ENCODE assay signal across 8 mouse cellular contexts in the genomic region with DNA sequence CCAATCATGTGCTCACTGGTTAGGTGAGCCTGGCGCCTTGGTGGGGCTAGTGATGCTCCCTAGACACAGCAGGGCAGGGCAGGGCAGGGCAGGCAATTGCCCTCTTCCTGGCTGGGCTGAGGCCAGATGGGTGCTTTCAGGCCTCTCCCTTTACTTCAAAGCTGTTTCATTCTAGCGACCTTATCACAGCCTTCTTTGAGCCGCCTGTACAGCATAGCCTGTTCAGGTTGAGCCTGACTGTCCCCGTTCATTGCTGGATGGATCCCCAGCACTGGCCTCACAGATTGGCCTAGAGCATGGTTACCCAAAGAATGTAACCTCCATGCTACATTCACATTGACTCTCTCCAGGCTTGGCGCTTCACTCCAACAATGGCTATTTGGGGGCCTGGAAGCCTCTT. TPM values are rescaled to one million over a fixed set of nuclear protein-coding genes. Genes with fewer than 3 reads are reported as not detected.
DNase-seq lines count a peak whose midpoint lies in the region; ATAC-seq and TF ChIP-seq lines count a peak whose summit lies in the region.

No protein-coding gene starts in this region.

- TF ChIP-seq CTCF in intestine, postnatal 0 days (IDR thresholded peaks at IDR 0.05; ENCODE audit: low read depth): no peak

- peak overlapping the region; percentile 97 for H3K9ac ChIP-seq in heart, embryonic 14.5 days (ENCODE audit: low read length)
- H3K9ac ChIP-seq in embryonic facial prominence, embryonic 14.5 days (ENCODE audit: low read depth, low read length): peak overlapping the region; percentile 97; the same call in 1 of the 2 replicates
- peak overlapping the region; percentile 99; the same call in 1 of the 2 replicates for H3K9ac ChIP-seq in intestine, postnatal 0 days (ENCODE audit: low read depth, low read length)
- no peak overlapping the region for H3K9ac ChIP-seq in midbrain, embryonic 16.5 days (ENCODE audit: low read depth, low read length)

- ATAC-seq in heart, embryonic 14.5 days (ENCODE audit: insufficient number of reproducible peaks, insufficient read depth, low FRiP score, low read depth): no peak
- no peak for ATAC-seq in embryonic facial prominence, embryonic 14.5 days (ENCODE audit: low read depth)
- peak; percentile 73 for ATAC-seq in intestine, postnatal 0 days
- no peak for ATAC-seq in midbrain, embryonic 16.5 days

- WGBS in heart, embryonic 14.5 days: 55% methylated on average over 5 of the region's 5 CpGs
- 60% methylated on average over 5 of the region's 5 CpGs for WGBS in embryonic facial prominence, embryonic 14.5 days
- 30% methylated on average over 5 of the region's 5 CpGs for WGBS in intestine, postnatal 0 days
- 61% methylated on average over 5 of the region's 5 CpGs for WGBS in midbrain, embryonic 16.5 days

- peaks cover under 1% of the 10 kb centered on the region; the same call in 1 of the 2 replicates for H3K36me3 ChIP-seq in heart, embryonic 14.5 days (ENCODE audit: control insufficient read depth, insufficient read depth, low read length)
- 0 out of 2 replicates have a peak, but pooled peaks cover under 1% of the 10 kb centered on the region for H3K36me3 ChIP-seq in embryonic facial prominence, embryonic 14.5 days (ENCODE audit: control insufficient read depth, insufficient read depth, low read length)
- no peaks in the 10 kb centered on the region; the same call in 1 of the 2 replicates for H3K36me3 ChIP-seq in intestine, postnatal 0 days (ENCODE audit: control insufficient read depth, insufficient read depth)
- no peaks in the 10 kb centered on the region for H3K36me3 ChIP-seq in midbrain, embryonic 16.5 days (ENCODE audit: control insufficient read depth, insufficient read depth, low read length)

- H3K27me3 ChIP-seq in heart, embryonic 14.5 days (ENCODE audit: control insufficient read depth, insufficient read depth, low read length): no peaks in the 10 kb centered on the region
- no peaks in the 10 kb centered on the region for H3K27me3 ChIP-seq in embryonic facial prominence, embryonic 14.5 days (replicated peaks; ENCODE audit: control insufficient read depth, insufficient read depth, low read length)
- H3K27me3 ChIP-seq in intestine, postnatal 0 days (replicated peaks; ENCODE audit: control insufficient read depth, insufficient read depth, low read length): no peaks in the 10 kb centered on the region
- no peaks in the 10 kb centered on the region for H3K27me3 ChIP-seq in midbrain, embryonic 16.5 days (ENCODE audit: control insufficient read depth, insufficient read depth, low read depth, low read length)

- no peak overlapping the region for H3K27ac ChIP-seq in heart, embryonic 14.5 days (replicated peaks in 1 of 2; ENCODE audit: control insufficient read depth in 1 of 2, insufficient read depth in 1 of 2, low read depth in 2 of 2, low read length in 2 of 2)
- H3K27ac ChIP-seq in embryonic facial prominence, embryonic 14.5 days (replicated peaks; ENCODE audit: low read depth, low read length): peak overlapping the region; percentile 97
- H3K27ac ChIP-seq in intestine, postnatal 0 days (ENCODE audit: low read depth, low read length): peak overlapping the region; percentile 97
- H3K27ac ChIP-seq in midbrain, embryonic 16.5 days (ENCODE audit: low read length): peak overlapping the region; percentile 100

- H3K4me1 ChIP-seq in heart, embryonic 14.5 days (ENCODE audit: control insufficient read depth in 2 of 2, insufficient read depth in 2 of 2, low read length in 2 of 2): peaks cover 5 to 26% of the 10 kb centered on the region in 2 experiments; a peak in 2 of 4 replicates
- peaks cover 16% of the 10 kb centered on the region for H3K4me1 ChIP-seq in embryonic facial prominence, embryonic 14.5 days (ENCODE audit: control insufficient read depth, insufficient read depth, low read length)
- no peaks in the 10 kb centered on the region; the same call in 1 of the 2 replicates for H3K4me1 ChIP-seq in intestine, postnatal 0 days (replicated peaks; ENCODE audit: control insufficient read depth, insufficient read depth, low read length)
- peaks cover 19% of the 10 kb centered on the region for H3K4me1 ChIP-seq in midbrain, embryonic 16.5 days (ENCODE audit: control insufficient read depth, insufficient read depth, low read length)

- peak overlapping the region; percentile 80 for H3K4me2 ChIP-seq in heart, embryonic 14.5 days (ENCODE audit: low read length)
- H3K4me2 ChIP-seq in embryonic facial prominence, embryonic 14.5 days (ENCODE audit: low read depth, low read length): peak overlapping the region; percentile 67
- H3K4me2 ChIP-seq in intestine, postnatal 0 days (replicated peaks; ENCODE audit: low read depth): peak overlapping the region; percentile 63
- H3K4me2 ChIP-seq in midbrain, embryonic 16.5 days (ENCODE audit: low read length): peak overlapping the region; percentile 68

- no peak overlapping the region for H3K4me3 ChIP-seq in heart, embryonic 14.5 days (ENCODE audit: control insufficient read depth in 1 of 2, insufficient read depth in 1 of 2, low read depth in 1 of 2, low read length in 2 of 2)
- peak overlapping the region; percentile 66; the same call in 1 of the 2 replicates for H3K4me3 ChIP-seq in embryonic facial prominence, embryonic 14.5 days (ENCODE audit: low read depth, low read length)
- peak overlapping the region; percentile 98; the same call in 1 of the 2 replicates for H3K4me3 ChIP-seq in intestine, postnatal 0 days (ENCODE audit: low read depth, low read length)
- H3K4me3 ChIP-seq in midbrain, embryonic 16.5 days (ENCODE audit: low read depth, low read length): peak overlapping the region; percentile 56

- H3K9me3 ChIP-seq in heart, embryonic 14.5 days (ENCODE audit: control insufficient read depth, low read length): no peaks in the 10 kb centered on the region
- no peaks in the 10 kb centered on the region for H3K9me3 ChIP-seq in embryonic facial prominence, embryonic 14.5 days (ENCODE audit: control insufficient read depth, low read length)
- no peaks in the 10 kb centered on the region for H3K9me3 ChIP-seq in intestine, postnatal 0 days (ENCODE audit: control insufficient read depth)
- no peaks in the 10 kb centered on the region for H3K9me3 ChIP-seq in midbrain, embryonic 16.5 days (replicated peaks; ENCODE audit: control insufficient read depth, low read length, poor library complexity, severe bottlenecking)

- intact Hi-C loops in heart, postnatal 10 days (cut with DNase I): no loop called here

- DNase-seq in heart, postnatal 10 days: no peak
- no peak for DNase-seq in embryonic facial prominence, embryonic 14.5 days (ENCODE audit: low spot score)
- no peak for DNase-seq in cerebellum, adult 9-11 months
- no peak for DNase-seq in embryo, embryonic 10.5 days (ENCODE audit: low spot score)
- no peak for DNase-seq in adrenal gland, adult 2 months

RNA-seq across cellular contexts. Expression of gene Skp1a, which starts 1.1 kb away (rescaled TPM):
- polyA plus RNA-seq in heart, embryonic 14.5 days (2014; fragmentation: Nextera tagmentation; extraction: Ambion mirVana): 468 and 534 TPM in 2 replicates
- total RNA-seq in heart, postnatal 10 days (2021): 100 to 1,000 TPM; 239 to 266 TPM
- polyA plus RNA-seq in embryonic facial prominence, embryonic 14.5 days (2014; fragmentation: Nextera tagmentation; extraction: Ambion mirVana): 737 and 739 TPM in 2 replicates
- polyA plus RNA-seq in intestine, postnatal 0 days (2015; fragmentation: Nextera tagmentation; extraction: Ambion mirVana): 605 and 624 TPM in 2 replicates
- 1,072 and 1,120 TPM in 2 replicates for polyA plus RNA-seq in midbrain, embryonic 16.5 days (2015; fragmentation: Nextera tagmentation; extraction: Ambion mirVana)
- total RNA-seq in adrenal gland, adult 2 months (2021): 100 to 1,000 TPM; 396 to 522 TPM
- 10.6 and 11.1 TPM in 2 replicates for polyA plus RNA-seq in adrenal gland, adult 2 months (2012; rRNA removed)

RNA-seq across cellular contexts. Expression of gene Olfr1371, which starts 16.9 kb away (rescaled TPM):
- polyA plus RNA-seq in heart, embryonic 14.5 days (2014; fragmentation: Nextera tagmentation; extraction: Ambion mirVana): not detected in 2 replicates
- total RNA-seq in heart, postnatal 10 days (2021): not detected
- not detected in 2 replicates for polyA plus RNA-seq in embryonic facial prominence, embryonic 14.5 days (2014; fragmentation: Nextera tagmentation; extraction: Ambion mirVana)
- polyA plus RNA-seq in intestine, postnatal 0 days (2015; fragmentation: Nextera tagmentation; extraction: Ambion mirVana): not detected in 2 replicates
- not detected in 2 replicates for polyA plus RNA-seq in midbrain, embryonic 16.5 days (2015; fragmentation: Nextera tagmentation; extraction: Ambion mirVana)
- total RNA-seq in adrenal gland, adult 2 months (2021): not detected
- not detected in 2 replicates for polyA plus RNA-seq in adrenal gland, adult 2 months (2012; rRNA removed)

RNA-seq across cellular contexts. Expression of gene Tcf7, which starts 52.1 kb away (rescaled TPM):
- 2.2 and 2.5 TPM in 2 replicates for polyA plus RNA-seq in heart, embryonic 14.5 days (2014; fragmentation: Nextera tagmentation; extraction: Ambion mirVana)
- total RNA-seq in heart, postnatal 10 days (2021): 1 to 10 TPM; 3.3 to 6.2 TPM
- polyA plus RNA-seq in embryonic facial prominence, embryonic 14.5 days (2014; fragmentation: Nextera tagmentation; extraction: Ambion mirVana): 17.8 and 27.7 TPM in 2 replicates
- 3.3 TPM in 2 replicates for polyA plus RNA-seq in intestine, postnatal 0 days (2015; fragmentation: Nextera tagmentation; extraction: Ambion mirVana)
- 2.3 and 3.2 TPM in 2 replicates for polyA plus RNA-seq in midbrain, embryonic 16.5 days (2015; fragmentation: Nextera tagmentation; extraction: Ambion mirVana)
- total RNA-seq in adrenal gland, adult 2 months (2021): 10 to 100 TPM; 32.1 to 48.6 TPM
- polyA plus RNA-seq in adrenal gland, adult 2 months (2012; rRNA removed): 56.1 and 60.3 TPM in 2 replicates

Comparison
In these comparisons a context has a peak if more than half of its experiments do, and no peak if none do; other contexts are left out.
1. H3K27ac ChIP-seq: peak in embryonic facial prominence, embryonic 14.5 days (single experiment), intestine, postnatal 0 days (single experiment) and midbrain, embryonic 16.5 days (single experiment); none in heart, embryonic 14.5 days (0 of 2).
2. H3K4me3 ChIP-seq: peak in embryonic facial prominence, embryonic 14.5 days (single experiment), intestine, postnatal 0 days (single experiment) and midbrain, embryonic 16.5 days (single experiment); none in heart, embryonic 14.5 days (0 of 2).
3. RNA of gene Skp1a, which starts 1.1 kb away (polyA plus RNA-seq): 1,072 to 1,120 TPM in midbrain, embryonic 16.5 days, 737 to 739 TPM in embryonic facial prominence, embryonic 14.5 days, 605 to 624 TPM in intestine, postnatal 0 days and 468 to 534 TPM in heart, embryonic 14.5 days; 10.6 to 11.1 TPM in adrenal gland, adult 2 months; every median in the first group is over 10 times any median in the second.
4. Peak in every context shown above with its lines, with median percentiles within 50 percentile points of each other: H3K4me2 ChIP-seq.